Mouse (Mus musculus): ENCODE data around the gene Dnah7a.
"Not testable (repeated sequence)": the region's sequence is repeated elsewhere in the genome, so short reads cannot be mapped to it uniquely, and the experiment has no call there.

The Dnah7a gene

DNA sequence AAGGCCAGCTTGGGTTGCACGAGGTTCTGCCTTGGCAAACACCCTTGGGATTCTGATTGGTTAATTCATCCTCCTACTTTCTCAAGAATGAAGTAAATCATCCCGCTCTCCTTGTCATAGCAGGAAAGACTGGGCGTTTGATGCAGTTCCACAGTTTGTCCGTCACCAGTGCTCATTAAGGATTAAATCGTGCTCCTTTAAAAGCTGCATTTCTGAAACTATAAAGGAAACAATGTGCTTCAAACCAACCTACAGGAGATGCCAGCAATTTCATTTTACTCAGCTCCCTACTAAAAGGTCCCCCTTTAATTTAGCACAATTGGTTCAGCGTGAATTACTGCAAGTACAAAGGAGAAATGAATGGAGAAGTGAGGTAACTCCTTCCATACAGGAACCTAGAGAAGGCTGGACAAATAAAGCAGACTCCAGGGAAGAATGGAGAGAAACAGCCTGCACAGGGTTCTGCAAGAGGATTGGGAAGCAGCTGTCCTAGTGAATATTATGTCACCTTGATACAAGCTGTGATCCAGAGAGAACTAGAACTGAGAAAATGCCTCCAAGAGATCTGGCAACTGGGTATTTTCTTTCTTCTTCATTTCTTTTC, 322.4 kb downstream of the Dnah7a start:
- no peak for DNase-seq (ENCODE audit: low spot score)

DNA sequence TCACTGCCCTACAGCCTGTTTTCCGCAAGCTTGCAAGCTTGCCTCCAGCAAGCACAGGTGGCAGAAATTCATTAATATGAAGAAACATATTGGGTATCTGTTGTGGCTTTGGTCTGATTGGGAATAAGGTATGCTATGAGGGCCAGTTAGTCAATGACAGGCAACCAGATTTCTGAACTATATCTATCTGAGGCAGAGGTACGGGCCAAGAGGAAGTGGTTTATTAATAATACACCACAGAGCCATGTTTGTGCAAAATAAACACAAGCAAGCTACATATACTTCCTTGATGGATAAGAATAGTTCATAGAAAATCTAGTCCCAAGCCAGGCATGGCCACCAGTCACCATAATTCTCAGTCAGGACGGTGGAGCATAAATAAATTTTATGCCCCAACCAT, 328.9 kb downstream of the Dnah7a start:
- no peak for DNase-seq (ENCODE audit: low spot score)

DNA sequence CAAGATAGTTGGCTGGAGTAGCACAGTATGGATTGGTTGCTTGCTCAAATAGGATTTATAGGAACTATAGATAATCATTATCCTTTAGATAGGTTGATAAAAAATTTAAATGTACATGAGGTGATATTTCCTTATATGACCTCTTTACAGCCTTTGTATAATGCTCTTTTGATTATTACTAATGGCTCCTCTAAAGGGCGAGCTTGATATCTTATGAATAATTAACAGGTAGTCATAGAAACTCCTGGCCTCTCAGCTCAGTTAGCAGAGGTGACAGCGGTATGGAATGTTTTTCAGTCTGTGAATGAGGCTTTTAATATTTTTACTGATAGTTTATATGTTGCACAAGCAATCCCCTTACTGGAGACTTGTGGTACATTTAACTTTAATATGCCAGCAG, 330.6 kb downstream of the Dnah7a start:
- not testable (repeated sequence) for DNase-seq (ENCODE audit: low spot score)

DNA sequence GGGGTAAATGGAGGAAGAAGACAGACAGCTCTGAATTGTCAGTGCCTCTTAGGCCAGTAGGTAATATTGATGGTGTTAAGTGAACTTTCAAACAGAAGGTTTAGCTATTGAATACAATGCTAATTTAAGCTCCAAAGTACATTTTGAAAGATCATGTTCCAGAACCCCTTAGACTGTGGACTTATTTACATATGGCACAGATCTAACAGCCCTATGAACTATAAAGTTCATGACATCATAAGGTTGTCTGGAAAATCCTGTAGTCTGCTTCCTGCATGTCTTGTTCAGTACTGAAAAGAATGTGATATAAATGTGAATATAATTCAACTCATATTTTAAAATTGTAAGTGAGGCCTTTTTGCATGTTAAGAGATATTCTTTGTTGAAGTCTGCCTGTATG, 347.6 kb downstream of the Dnah7a start:
- DNase-seq (ENCODE audit: low spot score): no peak

DNA sequence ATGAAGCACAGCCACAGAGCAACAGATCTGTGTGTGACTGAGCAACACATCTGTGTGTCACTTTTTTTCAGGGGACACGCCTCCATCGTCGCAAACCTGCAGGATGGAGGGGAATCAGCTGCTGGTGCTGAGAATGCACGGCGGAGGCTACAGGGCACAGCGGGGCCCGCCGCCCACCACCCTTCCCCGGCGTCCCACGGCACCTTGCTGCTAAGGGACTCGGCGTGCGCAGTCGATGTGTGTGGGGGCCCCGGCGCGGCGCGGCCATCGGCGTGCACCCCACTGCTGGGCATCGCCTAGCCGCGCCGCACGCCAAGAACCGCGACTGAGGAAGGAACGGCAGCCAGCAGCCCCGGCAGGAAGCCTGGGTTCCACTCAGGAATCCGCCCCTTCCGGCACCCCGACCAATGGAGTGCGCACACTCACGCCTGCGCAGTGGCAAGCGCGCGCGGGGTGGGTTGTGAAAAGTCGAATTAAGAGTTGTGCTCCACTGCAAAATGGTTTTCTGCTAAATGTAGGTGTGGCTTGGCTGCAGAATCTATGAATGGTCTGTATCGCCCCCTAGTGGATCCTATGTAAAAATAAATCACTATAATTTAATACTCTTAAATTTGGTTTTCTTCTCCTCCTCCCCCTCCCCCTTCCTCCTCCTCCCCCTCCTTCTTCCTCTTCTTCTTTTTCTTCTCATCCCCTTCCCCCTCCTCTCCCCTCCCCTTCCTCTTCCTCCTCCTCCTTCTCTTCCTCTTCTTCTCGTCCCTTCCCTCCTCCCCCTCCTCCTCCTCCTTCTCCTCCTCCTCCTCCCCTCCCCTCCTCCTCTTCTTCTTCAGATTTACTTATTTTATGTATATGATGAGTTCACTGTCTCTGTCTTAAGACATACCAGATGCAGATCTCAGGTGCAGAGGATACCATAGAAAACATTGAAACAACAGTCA, 354.0 kb downstream of the Dnah7a start, which contains the start of the genes Asdurf, Gm28551 and Asnsd1:
Asdurf (minus strand) TSS at position 293 of the 935 bp plus-strand sequence.
Gm28551 (minus strand) TSS at position 341 of the 935 bp plus-strand sequence.
Asnsd1 (minus strand) TSS at position 426 of the 935 bp plus-strand sequence.
- DNase-seq (ENCODE audit: low spot score): peak; percentile 96

Measured in embryo, embryonic 10.5 days (tissue).